Mouse (Mus musculus) CD4-positive, CD25-positive, alpha-beta regulatory T cell, adult 2 months (primary cell): ENCODE measurements around the gene Exoc3l2.

Experiments
- DNase-seq: peaks from one replicate; pipeline ENCODE4 v3.0.0-alpha.2; 2012; ENCODE audit warnings: low read depth, low spot score

Exoc3l2 gene

GRCm38 (mm10) chr7:19523017-19523756 lies 60.1 kb downstream of the Exoc3l2 start:
- peak; percentile 12 for DNase-seq

- peak; percentile 47 for DNase-seq
Measured at GRCm38 (mm10) chr7:19523757-19524419, 60.8 kb downstream of the Exoc3l2 start.

- DNase-seq: no peak
Measured at GRCm38 (mm10) chr7:19524420-19525104, 61.4 kb downstream of the Exoc3l2 start.

DNA sequence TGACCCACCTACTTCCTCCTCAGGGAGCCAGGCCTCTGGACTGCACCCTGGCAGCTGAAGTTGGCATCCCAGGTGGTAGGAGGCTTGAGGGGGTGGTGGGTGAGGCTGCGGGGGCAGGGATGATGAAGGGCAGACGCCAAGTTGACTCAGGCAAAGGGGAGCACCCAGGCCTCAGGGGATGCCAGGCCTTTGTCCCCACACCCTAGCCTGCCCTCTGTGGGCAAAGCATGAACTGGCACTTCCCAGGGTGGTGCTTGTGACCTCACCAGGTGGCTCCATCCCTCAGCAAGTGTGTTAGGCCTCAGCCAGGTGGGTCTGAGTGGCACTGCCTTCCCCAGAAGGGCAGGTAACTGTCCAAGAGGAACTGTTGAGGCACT lies 62.0 kb downstream of the Exoc3l2 start:
- no peak for DNase-seq

DNA sequence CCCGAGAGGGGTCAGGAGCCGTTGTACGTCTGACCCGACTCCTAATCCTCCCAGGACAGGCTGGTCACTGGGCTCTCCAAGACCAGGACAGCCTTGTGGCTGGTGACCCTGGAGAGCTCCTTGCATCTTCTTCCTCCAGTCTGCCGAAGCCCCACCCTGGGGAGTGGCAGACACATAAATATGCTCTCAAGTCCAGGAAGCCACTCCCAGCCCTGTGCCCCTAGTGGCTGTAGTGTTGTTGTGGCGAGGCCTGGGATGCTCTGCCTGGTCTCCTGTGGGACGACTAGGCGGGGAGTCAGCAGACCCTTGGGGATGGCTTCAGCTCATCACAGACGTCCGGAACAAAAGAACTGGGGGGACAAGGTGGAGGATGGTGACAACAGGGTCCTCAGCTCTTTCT lies 67.9 kb downstream of the Exoc3l2 start:
- DNase-seq: no peak

- no peak for DNase-seq
Measured at GRCm38 (mm10) chr7:19532240-19532639, 69.1 kb downstream of the Exoc3l2 start.

DNA sequence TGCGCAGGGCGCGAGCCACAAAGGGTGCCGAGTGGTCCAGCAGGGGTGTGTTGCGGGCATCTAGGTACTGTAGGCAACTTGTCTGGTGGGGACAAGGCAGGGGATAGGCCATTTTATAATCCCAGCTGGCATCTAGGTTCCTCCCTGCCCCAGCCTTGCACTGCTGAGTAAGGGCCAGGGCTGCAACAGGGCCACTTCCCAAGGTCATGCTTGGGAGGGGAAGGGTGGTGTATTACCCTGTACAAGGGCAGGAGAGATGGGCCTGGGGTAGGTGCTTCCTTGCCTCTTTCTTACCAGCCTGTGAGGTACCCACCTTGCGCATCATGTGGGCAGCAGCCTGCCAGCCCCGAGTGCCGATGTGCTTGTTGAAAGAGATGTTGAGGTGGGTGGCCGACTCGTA lies 71.5 kb downstream of the Exoc3l2 start:
- DNase-seq: no peak

- no peak for DNase-seq
Measured at GRCm38 (mm10) chr7:19540771-19541566, 77.8 kb downstream of the Exoc3l2 start.

- no peak for DNase-seq
Measured at GRCm38 (mm10) chr7:19541681-19542154, 78.6 kb downstream of the Exoc3l2 start.

- no peak for DNase-seq
Measured at GRCm38 (mm10) chr7:19542155-19542691, 79.1 kb downstream of the Exoc3l2 start.

GRCm38 (mm10) chr7:19543584-19543983 lies 80.5 kb downstream of the Exoc3l2 start:
- DNase-seq: peak; percentile 68

DNA sequence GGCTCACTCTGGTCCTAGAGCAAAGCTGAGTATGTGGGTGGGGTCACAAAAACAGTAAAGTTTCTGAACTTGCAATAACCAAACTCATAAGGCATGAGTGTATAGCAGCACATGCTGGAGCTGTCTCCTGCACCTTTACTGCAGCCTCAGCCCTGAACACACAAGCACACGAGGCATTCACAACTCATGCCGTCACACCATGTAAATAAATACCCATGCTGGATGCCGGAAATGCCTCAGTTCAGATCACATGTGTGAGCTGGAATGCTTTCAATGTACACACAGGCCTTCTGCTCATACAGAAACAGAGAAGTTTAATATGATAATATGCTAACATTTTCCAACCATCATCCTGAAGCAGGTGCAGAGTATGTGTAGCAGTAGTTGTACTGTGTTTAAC lies 82.9 kb downstream of the Exoc3l2 start:
- no peak for DNase-seq
